Mouse (Mus musculus) megakaryocyte, adult 5-6 weeks (primary cell): ENCODE results near the gene Syt9. TPM values are rescaled to one million over a fixed set of nuclear protein-coding genes. Genes with fewer than 3 reads are reported as not detected.

ENCODE experiments used
- ATAC-seq: 2 replicates; pipeline ENCODE4 v1.8.0; 2016; ENCODE audit warnings: mild to moderate bottlenecking, inconsistent platforms; ENCODE audit not compliant: poor library complexity, severe bottlenecking
- total RNA-seq, 2 experiments: library from RNA; stranded (forward) in 1 of 2; stranded (reverse) in 1 of 2; fragments of 153-499, 151-499 nt in 1 of 2; fragments of 221-1000, 200-1000 nt in 1 of 2; gene quantifications; 2 replicates each; pipeline versions ENCODE4 v1.2.3 to v1.2.4; 2015 to 2017

The Syt9 gene
- total RNA-seq (2015) (not detected in 2 replicates), total RNA-seq (2017) (not detected in 2 replicates)

- ATAC-seq: no peak
Observed at GRCm38 (mm10) chr7:107370232-107371125, at the start of gene Syt9. TSS of gene Syt9 (plus strand) at chr7:107370728.

DNA sequence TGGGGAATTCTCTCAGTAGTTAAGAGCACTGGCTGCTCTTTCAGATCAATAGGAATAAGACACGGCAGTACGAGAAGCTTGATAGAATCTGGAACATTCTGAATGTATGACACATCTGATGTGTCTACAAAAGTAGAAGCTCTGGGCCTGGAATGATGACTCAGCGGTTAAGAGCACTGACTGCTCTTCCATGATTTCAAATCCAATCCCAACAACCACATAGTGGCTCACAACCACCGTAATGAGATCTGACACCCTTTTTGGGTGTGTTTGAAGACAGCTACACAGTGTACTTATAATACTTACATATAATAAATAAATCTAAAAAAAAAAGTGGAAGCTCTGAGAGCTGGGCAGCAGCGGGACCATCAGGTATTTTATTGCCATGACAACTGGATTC is 31.5 kb upstream of the Syt9 start:
- no peak for ATAC-seq

GRCm38 (mm10) chr7:107339560-107340057 is 30.9 kb upstream of the Syt9 start:
- no peak for ATAC-seq

DNA sequence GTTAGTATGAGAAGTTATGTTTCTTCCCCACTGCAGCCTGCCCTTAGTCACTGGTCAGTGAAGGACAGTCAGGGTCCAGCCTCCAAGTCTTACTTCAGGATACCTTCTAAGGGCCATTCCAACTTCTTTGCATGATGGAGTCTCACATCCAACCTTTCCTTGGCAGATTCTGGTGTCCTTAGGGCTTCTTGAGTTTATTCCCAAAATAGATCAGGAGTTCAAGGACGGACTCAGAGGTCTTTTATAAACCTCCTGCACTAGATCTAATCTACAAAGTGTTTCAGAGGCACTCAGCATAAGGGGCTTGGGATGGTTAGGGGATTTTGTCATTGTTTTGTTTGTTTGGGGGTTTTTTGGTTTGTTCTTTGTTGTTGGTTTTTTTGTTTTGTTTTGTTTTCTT is 30.3 kb upstream of the Syt9 start:
- ATAC-seq: no peak

- no peak for ATAC-seq
Observed at GRCm38 (mm10) chr7:107341519-107342190, 28.9 kb upstream of the Syt9 start.

DNA sequence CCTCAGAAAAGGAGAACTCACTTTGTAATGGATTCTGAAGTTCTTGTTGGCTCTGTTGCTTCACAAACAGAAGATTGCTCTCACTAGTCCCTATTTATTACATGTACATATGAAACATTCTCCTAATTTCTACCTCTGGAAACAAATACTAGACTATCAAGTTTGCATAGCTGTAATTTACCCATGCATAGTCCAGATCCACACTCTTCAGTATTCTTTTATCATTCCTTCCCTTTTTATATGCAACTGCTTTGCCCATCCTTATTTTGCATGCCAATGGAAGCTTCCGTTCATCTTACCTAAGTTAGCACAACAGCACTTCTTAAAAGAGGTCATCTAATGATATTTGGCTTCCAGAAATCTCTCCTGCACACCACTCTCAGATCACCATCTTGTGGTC is 21.3 kb upstream of the Syt9 start:
- no peak for ATAC-seq

GRCm38 (mm10) chr7:107362153-107362552 is 8.4 kb upstream of the Syt9 start:
- ATAC-seq: no peak

GRCm38 (mm10) chr7:107362634-107363033 is 7.9 kb upstream of the Syt9 start:
- ATAC-seq: no peak

DNA sequence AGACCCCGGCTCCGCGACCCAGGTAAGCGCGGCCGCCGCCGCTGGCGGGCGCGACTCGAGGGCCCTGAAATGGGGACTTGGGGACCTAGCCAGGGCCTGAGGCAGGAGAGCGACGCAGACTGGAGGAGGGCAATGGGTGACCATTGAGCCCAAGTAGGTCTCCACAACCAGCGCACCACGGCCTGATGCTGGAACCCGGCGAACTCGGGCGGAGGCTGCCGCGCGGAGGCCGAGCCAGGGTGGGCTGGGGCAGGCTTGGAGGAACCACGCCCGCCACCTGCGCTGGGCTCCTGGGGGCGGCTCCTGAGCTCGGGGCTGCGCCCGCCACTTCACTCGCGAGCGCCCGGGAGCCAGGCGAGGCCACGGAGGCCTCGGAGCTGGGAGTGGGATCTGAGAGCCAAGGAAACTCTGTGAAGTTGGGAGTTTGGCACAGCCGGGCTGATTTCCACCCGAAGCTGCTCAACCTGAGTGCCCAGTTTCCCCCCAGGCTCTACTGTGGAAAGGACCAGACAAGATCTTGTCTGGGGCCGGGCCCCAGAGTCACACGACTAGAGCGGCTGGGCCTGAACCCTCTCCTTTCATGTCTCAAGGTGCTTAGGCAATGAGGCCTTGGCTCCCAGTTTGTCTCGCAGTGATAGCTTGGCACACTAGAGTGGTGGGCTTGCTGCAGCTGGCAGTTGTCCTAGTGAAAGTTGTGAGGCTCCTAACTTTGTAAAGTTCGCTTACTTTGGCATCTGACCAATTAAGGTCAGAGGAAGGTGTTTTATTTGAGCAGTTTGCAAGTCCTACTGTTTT is 795 bp downstream of the Syt9 start:
- ATAC-seq: no peak

GRCm38 (mm10) chr7:107380562-107380961 is 10.0 kb downstream of the Syt9 start:
- ATAC-seq: no peak

DNA sequence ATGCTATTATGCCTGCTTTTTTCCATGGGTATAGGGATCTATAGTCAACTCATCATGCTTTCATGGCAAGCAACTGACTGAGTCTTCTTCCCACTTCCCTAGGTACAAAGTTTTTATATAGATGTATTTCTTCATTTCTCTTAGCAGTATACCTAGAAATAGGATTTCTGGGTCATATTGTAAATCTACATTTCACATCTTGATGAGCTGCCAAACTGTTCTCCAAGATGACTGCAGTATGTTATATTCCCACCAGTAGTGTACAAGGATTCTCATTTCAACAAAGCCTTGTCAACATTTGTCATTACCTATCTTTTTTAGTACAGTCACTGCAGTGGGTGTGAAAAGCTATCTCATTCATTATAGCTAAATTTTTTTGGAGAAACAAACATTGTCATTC is 19.1 kb downstream of the Syt9 start:
- ATAC-seq: no peak

DNA sequence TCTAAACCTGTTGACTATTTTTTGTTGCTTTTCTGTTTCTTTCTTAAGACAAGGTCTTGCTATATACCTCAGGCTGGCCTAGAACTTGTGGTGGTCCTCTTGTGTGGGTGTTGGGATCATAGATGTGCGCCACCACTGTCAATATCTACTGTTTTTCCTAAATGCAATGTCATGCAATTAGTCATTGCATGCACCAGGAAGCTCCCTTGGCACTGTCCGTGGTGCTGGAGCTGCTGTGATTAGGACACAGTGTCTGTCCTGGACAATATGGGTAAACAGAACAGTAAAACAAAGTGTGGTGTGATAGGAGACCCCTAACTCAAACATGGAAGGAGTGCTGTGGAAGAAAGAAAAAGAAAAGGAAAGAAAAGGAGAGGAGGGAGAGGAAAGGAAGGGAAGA is 22.2 kb downstream of the Syt9 start:
- ATAC-seq: no peak

- ATAC-seq: no peak
Observed at GRCm38 (mm10) chr7:107400061-107400799, 29.7 kb downstream of the Syt9 start.

DNA sequence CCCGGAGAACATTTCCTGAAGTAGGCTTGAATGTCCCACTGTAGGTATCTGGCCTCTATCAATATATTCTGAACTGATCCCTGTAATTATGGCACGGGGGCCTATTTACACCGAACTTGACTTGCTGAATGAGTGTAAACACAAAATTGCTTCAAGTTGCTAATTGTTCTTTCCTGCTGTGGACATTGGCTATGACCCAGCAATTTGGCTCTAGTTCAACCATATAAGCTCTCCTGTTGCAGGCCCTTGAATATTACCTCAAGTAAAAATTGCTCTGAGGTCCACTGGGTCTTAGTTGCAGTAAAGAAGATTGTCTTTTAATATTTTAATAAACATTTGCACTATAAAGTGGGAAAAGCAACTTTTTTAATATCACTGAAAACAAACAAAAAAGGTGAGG is 32.7 kb downstream of the Syt9 start:
- no peak for ATAC-seq

GRCm38 (mm10) chr7:107414928-107415327 is 44.4 kb downstream of the Syt9 start:
- no peak for ATAC-seq

GRCm38 (mm10) chr7:107417043-107417850 is 46.7 kb downstream of the Syt9 start:
- no peak for ATAC-seq

DNA sequence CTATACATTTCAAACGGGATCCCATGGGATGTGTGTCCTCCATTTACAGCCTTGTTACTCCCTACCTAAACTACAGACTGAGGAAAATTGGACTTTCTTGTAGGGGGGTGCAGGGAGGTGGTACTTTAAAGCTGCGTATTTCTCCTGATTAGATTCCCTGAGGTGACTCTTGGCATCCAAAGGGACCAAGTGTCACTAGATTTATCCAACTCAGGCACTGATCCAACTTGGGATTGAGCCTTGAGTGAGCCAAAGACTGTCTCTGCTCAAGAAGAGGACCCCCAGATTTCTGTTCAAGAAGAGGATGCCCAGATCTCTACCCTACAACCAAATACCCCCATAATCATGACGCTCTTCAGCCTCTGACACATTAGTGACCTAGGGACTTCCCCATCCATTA is 66.9 kb downstream of the Syt9 start:
- ATAC-seq: no peak

GRCm38 (mm10) chr7:107444579-107444978 is 74.1 kb downstream of the Syt9 start:
- ATAC-seq: no peak

DNA sequence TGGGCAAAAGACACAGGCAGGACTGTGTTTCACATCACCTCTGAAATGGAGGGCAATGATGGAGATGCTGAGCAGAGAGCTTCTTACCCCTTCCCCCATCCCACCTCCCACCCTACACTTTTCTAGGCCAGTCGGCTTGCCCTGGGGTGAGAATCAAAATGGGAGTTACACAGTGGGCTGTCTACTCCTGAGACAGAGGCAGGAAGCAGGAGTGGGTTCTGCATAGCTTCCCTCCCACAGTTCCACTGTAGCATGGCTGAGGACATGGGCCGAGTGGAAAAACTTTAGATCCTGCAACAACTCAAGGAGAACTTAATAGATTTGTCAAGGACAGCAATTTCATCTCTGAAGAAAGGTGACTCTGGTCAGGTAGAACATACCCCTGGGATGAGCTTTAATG is 84.1 kb downstream of the Syt9 start:
- no peak for ATAC-seq

DNA sequence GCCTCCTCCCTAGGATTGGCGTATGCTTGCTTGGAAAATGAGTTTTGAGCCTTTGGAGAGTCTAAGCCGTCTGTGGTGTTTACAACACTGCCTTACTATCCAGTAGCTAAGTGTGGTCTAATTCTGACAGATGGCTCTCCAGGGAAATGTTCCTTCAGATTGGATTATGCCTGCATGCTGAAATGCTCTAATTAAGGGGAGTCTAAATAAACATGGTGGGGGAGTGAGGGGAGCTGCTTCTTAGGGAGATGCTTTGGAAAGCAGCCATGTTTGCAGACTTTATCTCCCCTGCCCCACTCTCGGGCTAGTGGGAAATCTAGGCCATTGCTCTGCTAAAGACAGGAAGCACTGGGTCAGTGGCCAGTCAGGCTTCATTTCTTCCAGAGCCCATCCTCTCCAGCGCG is 84.6 kb downstream of the Syt9 start:
- no peak for ATAC-seq
